In the genomic region with DNA sequence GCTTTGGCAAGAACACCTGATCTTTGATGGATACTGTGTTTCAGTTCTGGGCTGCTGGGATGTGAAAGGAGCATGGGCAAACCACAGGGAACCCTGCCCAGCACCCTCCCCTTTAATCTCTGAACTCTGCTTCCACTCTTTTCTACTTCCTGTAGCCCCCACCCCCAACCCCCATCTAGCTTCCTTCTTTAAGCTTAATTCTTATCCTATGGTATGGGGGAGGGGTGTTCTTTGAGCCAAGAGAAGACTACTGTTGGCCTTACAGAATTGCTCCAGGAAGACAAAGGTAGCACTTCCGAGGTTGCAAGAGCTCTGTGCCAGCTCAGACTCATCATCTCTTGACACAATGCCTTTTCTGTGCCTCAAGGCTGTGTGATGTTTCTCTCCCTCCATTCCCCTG, we compare ENCODE assay signal across 14 mouse cellular contexts. TPM values are rescaled to one million over a fixed set of nuclear protein-coding genes. Genes with fewer than 3 reads are reported as not detected.
A peak's percentile ranks its signal among the peaks of the same experiment; 100 is the strongest.
DNase-seq lines count a peak whose midpoint lies in the region; ATAC-seq and TF ChIP-seq lines count a peak whose summit lies in the region.
"Had no signal": no experiment of that assay in that cellular context is flagged by ENCODE, and none has a peak within 500 bp of the region (broad histone marks: within the 10 kb centered on the region; RNA-seq: fewer than 3 reads in every experiment).

No protein-coding gene starts in this region.

- H3K36me3 ChIP-seq in hindbrain, embryonic 10.5 days = peaks cover 16% of the 10 kb centered on the region
- no peaks in the 10 kb centered on the region for H3K36me3 ChIP-seq in hindbrain, embryonic 11.5 days (ENCODE audit: control insufficient read depth, insufficient read depth, low read length)
- H3K36me3 ChIP-seq in midbrain, embryonic 12.5 days = peaks cover 7% of the 10 kb centered on the region
- H3K36me3 ChIP-seq in midbrain, embryonic 14.5 days (ENCODE audit: control insufficient read depth, insufficient read depth, low read length) = peaks cover 11% of the 10 kb centered on the region
- peaks cover 23% of the 10 kb centered on the region for H3K36me3 ChIP-seq in liver, embryonic 15.5 days (replicated peaks)

- H3K4me1 ChIP-seq in hindbrain, embryonic 10.5 days (replicated peaks) = peaks cover 42% of the 10 kb centered on the region
- H3K4me1 ChIP-seq in hindbrain, embryonic 11.5 days (replicated peaks; ENCODE audit: control insufficient read depth, insufficient read depth, low read length) = no peaks in the 10 kb centered on the region
- peaks cover 33% of the 10 kb centered on the region for H3K4me1 ChIP-seq in midbrain, embryonic 12.5 days
- H3K4me1 ChIP-seq in midbrain, embryonic 14.5 days (ENCODE audit: control insufficient read depth, insufficient read depth, low read length) = peaks cover 17% of the 10 kb centered on the region
- peaks cover 62% of the 10 kb centered on the region for H3K4me1 ChIP-seq in liver, embryonic 15.5 days (replicated peaks)

- H3K4me3 ChIP-seq in hindbrain, embryonic 10.5 days = peak overlapping the region; percentile 73; the same call in 1 of the 2 replicates
- H3K4me3 ChIP-seq in hindbrain, embryonic 11.5 days (ENCODE audit: low read depth, low read length) = no peak overlapping the region
- no peak overlapping the region for H3K4me3 ChIP-seq in midbrain, embryonic 12.5 days
- H3K4me3 ChIP-seq in midbrain, embryonic 14.5 days (replicated peaks; ENCODE audit: low read depth, low read length) = no peak overlapping the region
- H3K4me3 ChIP-seq in liver, embryonic 15.5 days (replicated peaks) = no peak overlapping the region
- H3K4me3 ChIP-seq in left cerebral cortex, adult 2 months = no peak overlapping the region

- H3K27ac ChIP-seq in hindbrain, embryonic 10.5 days = no peak overlapping the region
- no peak overlapping the region for H3K27ac ChIP-seq in hindbrain, embryonic 11.5 days (ENCODE audit: low read depth, low read length)
- no peak overlapping the region for H3K27ac ChIP-seq in midbrain, embryonic 12.5 days (replicated peaks)
- no peak overlapping the region for H3K27ac ChIP-seq in midbrain, embryonic 14.5 days (replicated peaks; ENCODE audit: low read depth, low read length)
- no peak overlapping the region; the same call in 1 of the 2 replicates for H3K27ac ChIP-seq in liver, embryonic 15.5 days (replicated peaks)
- no peak overlapping the region for H3K27ac ChIP-seq in left cerebral cortex, adult 2 months

- no peaks in the 10 kb centered on the region for H3K27me3 ChIP-seq in hindbrain, embryonic 10.5 days (ENCODE audit: insufficient read depth, poor library complexity, severe bottlenecking)
- no peaks in the 10 kb centered on the region for H3K27me3 ChIP-seq in hindbrain, embryonic 11.5 days (ENCODE audit: control insufficient read depth, insufficient read depth, low read length)
- no peaks in the 10 kb centered on the region for H3K27me3 ChIP-seq in midbrain, embryonic 12.5 days
- no peaks in the 10 kb centered on the region for H3K27me3 ChIP-seq in midbrain, embryonic 14.5 days (ENCODE audit: control insufficient read depth, insufficient read depth, low read length)
- no peaks in the 10 kb centered on the region for H3K27me3 ChIP-seq in liver, embryonic 15.5 days

- no peak for ATAC-seq in hindbrain, embryonic 11.5 days (ENCODE audit: low FRiP score)
- no peak for ATAC-seq in midbrain, embryonic 12.5 days (ENCODE audit: low FRiP score, low read depth)
- no peak for ATAC-seq in midbrain, embryonic 14.5 days (ENCODE audit: low FRiP score, low TSS enrichment)
- ATAC-seq in liver, embryonic 15.5 days (ENCODE audit: insufficient read depth) = no peak
- ATAC-seq: CD4-positive, CD25-positive, alpha-beta regulatory T cell, adult 4 months had no signal

- no peak overlapping the region for H3K4me2 ChIP-seq in hindbrain, embryonic 11.5 days (replicated peaks; ENCODE audit: low read depth, low read length)
- 0 out of 2 replicates have a peak overlapping the region, but pooled peaks have one; percentile 80 for H3K4me2 ChIP-seq in midbrain, embryonic 12.5 days (replicated peaks)
- no peak overlapping the region for H3K4me2 ChIP-seq in midbrain, embryonic 14.5 days (ENCODE audit: low read length)
- H3K4me2 ChIP-seq in liver, embryonic 15.5 days = peak overlapping the region; percentile 96

- no peak overlapping the region for H3K9ac ChIP-seq in hindbrain, embryonic 11.5 days (ENCODE audit: low read depth, low read length)
- H3K9ac ChIP-seq in midbrain, embryonic 12.5 days (replicated peaks) = no peak overlapping the region
- no peak overlapping the region; the same call in 1 of the 2 replicates for H3K9ac ChIP-seq in midbrain, embryonic 14.5 days (replicated peaks; ENCODE audit: low read length)
- no peak overlapping the region for H3K9ac ChIP-seq in liver, embryonic 15.5 days

- H3K9me3 ChIP-seq in hindbrain, embryonic 10.5 days = no peaks in the 10 kb centered on the region
- H3K9me3 ChIP-seq in hindbrain, embryonic 11.5 days (ENCODE audit: control insufficient read depth, low read length) = no peaks in the 10 kb centered on the region
- H3K9me3 ChIP-seq in midbrain, embryonic 12.5 days = no peaks in the 10 kb centered on the region
- H3K9me3 ChIP-seq in midbrain, embryonic 14.5 days (ENCODE audit: control insufficient read depth, low read length) = no peaks in the 10 kb centered on the region
- H3K9me3 ChIP-seq in liver, embryonic 15.5 days (replicated peaks) = no peaks in the 10 kb centered on the region

- no peak for TF ChIP-seq CTCF in left cerebral cortex, adult 2 months (IDR thresholded peaks at IDR 0.05)

- 64% methylated on average over 1 of the region's 1 CpGs for WGBS in hindbrain, embryonic 10.5 days
- 90% methylated on average over 1 of the region's 1 CpGs for WGBS in hindbrain, embryonic 11.5 days
- WGBS in midbrain, embryonic 12.5 days = 71% methylated on average over 1 of the region's 1 CpGs
- 65% methylated on average over 1 of the region's 1 CpGs for WGBS in midbrain, embryonic 14.5 days
- 4% methylated on average over 1 of the region's 1 CpGs for WGBS in liver, embryonic 15.5 days (ENCODE audit: insufficient replicate concordance)

- intact Hi-C loops in left cerebral cortex, adult 2 months (cut with DNase I) = loop anchor here (2.0 kb wide), 1 partner anchor 17 kb away; no protein-coding TSS in a partner anchor

- no peak for DNase-seq in hindbrain, embryonic 10.5 days (ENCODE audit: low spot score)
- DNase-seq in hindbrain, embryonic 11.5 days (ENCODE audit: low spot score) = no peak
- no peak for DNase-seq in midbrain, embryonic 14.5 days
- DNase-seq in R1 (ENCODE audit: low read depth, low spot score) = peak; percentile 82
- DNase-seq in left cerebral cortex, adult 2 months (ENCODE audit: extremely low spot score in 1 of 2, low spot score in 2 of 2) = no peak
- DNase-seq in adrenal gland, postnatal 10 days = no peak
- DNase-seq: cerebellum, postnatal 10 days; lung, adult 18-20 months had no signal

RNA-seq across cellular contexts. Expression of a gene that starts 2.0 kb away (rescaled TPM):
- polyA plus RNA-seq in hindbrain, embryonic 10.5 days (2016; fragmentation: Nextera tagmentation; extraction: Ambion mirVana) = 37.1 and 46.2 TPM in 2 replicates
- polyA plus RNA-seq in hindbrain, embryonic 11.5 days (2014; fragmentation: Nextera tagmentation; extraction: Ambion mirVana) = 26.6 and 31.4 TPM in 2 replicates
- 23.2 and 23.8 TPM in 2 replicates for polyA plus RNA-seq in midbrain, embryonic 12.5 days (2016; fragmentation: Nextera tagmentation; extraction: Ambion mirVana)
- 14.9 and 16.9 TPM in 2 replicates for polyA plus RNA-seq in midbrain, embryonic 14.5 days (2014; fragmentation: Nextera tagmentation; extraction: Ambion mirVana)
- 46.3 and 48.5 TPM in 2 replicates for polyA plus RNA-seq in liver, embryonic 15.5 days (2015; fragmentation: Nextera tagmentation; extraction: Ambion mirVana)
- total RNA-seq in left cerebral cortex, adult 2 months (2021) = 10 to 100 TPM; 25.4 to 26.2 TPM
- 100 to 1,000 TPM; 114 to 118 TPM for total RNA-seq in adrenal gland, postnatal 10 days (2021)

RNA-seq across cellular contexts. Expression of a gene that starts 17.3 kb away (rescaled TPM):
- 1.1 and 1.5 TPM in 2 replicates for polyA plus RNA-seq in hindbrain, embryonic 10.5 days (2016; fragmentation: Nextera tagmentation; extraction: Ambion mirVana)
- 0.45 and 0.46 TPM in 2 replicates for polyA plus RNA-seq in hindbrain, embryonic 11.5 days (2014; fragmentation: Nextera tagmentation; extraction: Ambion mirVana)
- 0.78 TPM in 1 of 2 replicates, not detected in the other for polyA plus RNA-seq in midbrain, embryonic 12.5 days (2016; fragmentation: Nextera tagmentation; extraction: Ambion mirVana)
- polyA plus RNA-seq in midbrain, embryonic 14.5 days (2014; fragmentation: Nextera tagmentation; extraction: Ambion mirVana) = not detected in 2 replicates
- 1.9 and 2.2 TPM in 2 replicates for polyA plus RNA-seq in liver, embryonic 15.5 days (2015; fragmentation: Nextera tagmentation; extraction: Ambion mirVana)
- under 1 TPM; 0.61 to 0.68 TPM for total RNA-seq in left cerebral cortex, adult 2 months (2021)
- total RNA-seq in adrenal gland, postnatal 10 days (2021) = 1 to 10 TPM in 1 of 2 experiments, under 1 TPM in 1; 0.93 to 1.4 TPM
- total RNA-seq: midbrain, postnatal 0 days had no signal

RNA-seq across cellular contexts. Expression of a gene that starts 43.3 kb away (rescaled TPM):
- not detected in 2 replicates for polyA plus RNA-seq in hindbrain, embryonic 10.5 days (2016; fragmentation: Nextera tagmentation; extraction: Ambion mirVana)
- not detected in 2 replicates for polyA plus RNA-seq in hindbrain, embryonic 11.5 days (2014; fragmentation: Nextera tagmentation; extraction: Ambion mirVana)
- polyA plus RNA-seq in midbrain, embryonic 12.5 days (2016; fragmentation: Nextera tagmentation; extraction: Ambion mirVana) = not detected in 2 replicates
- polyA plus RNA-seq in midbrain, embryonic 14.5 days (2014; fragmentation: Nextera tagmentation; extraction: Ambion mirVana) = not detected in 2 replicates
- not detected in 2 replicates for polyA plus RNA-seq in liver, embryonic 15.5 days (2015; fragmentation: Nextera tagmentation; extraction: Ambion mirVana)
- total RNA-seq in left cerebral cortex, adult 2 months (2021) = not detected
- total RNA-seq in adrenal gland, postnatal 10 days (2021) = 10 to 100 TPM in 1 of 2 experiments, 1 to 10 TPM in 1; 1.3 to 21.9 TPM
- total RNA-seq: heart, postnatal 25 days; midbrain, postnatal 0 days had no signal
- polyA plus RNA-seq: CD4-positive, CD25-positive, alpha-beta regulatory T cell, adult 4 months; erythroblast, embryonic 14.5 days; midbrain, postnatal 0 days had no signal

RNA-seq across cellular contexts. Expression of a gene that starts 45.1 kb away (rescaled TPM):
- 0.20 TPM in 1 of 2 replicates, not detected in the other for polyA plus RNA-seq in hindbrain, embryonic 10.5 days (2016; fragmentation: Nextera tagmentation; extraction: Ambion mirVana)
- polyA plus RNA-seq in hindbrain, embryonic 11.5 days (2014; fragmentation: Nextera tagmentation; extraction: Ambion mirVana) = not detected in 2 replicates
- polyA plus RNA-seq in midbrain, embryonic 12.5 days (2016; fragmentation: Nextera tagmentation; extraction: Ambion mirVana) = not detected in 2 replicates
- polyA plus RNA-seq in midbrain, embryonic 14.5 days (2014; fragmentation: Nextera tagmentation; extraction: Ambion mirVana) = not detected in 2 replicates
- polyA plus RNA-seq in liver, embryonic 15.5 days (2015; fragmentation: Nextera tagmentation; extraction: Ambion mirVana) = not detected in 2 replicates
- total RNA-seq in left cerebral cortex, adult 2 months (2021) = not detected
- total RNA-seq in adrenal gland, postnatal 10 days (2021) = under 1 TPM in 1 of 2 experiments, not detected in 1; 0.21 TPM
- total RNA-seq: heart, postnatal 25 days; midbrain, postnatal 0 days had no signal
- polyA plus RNA-seq: CD4-positive, CD25-positive, alpha-beta regulatory T cell, adult 4 months; erythroblast, embryonic 14.5 days; midbrain, postnatal 0 days had no signal

RNA-seq across cellular contexts. Expression of a gene that starts 45.8 kb away (rescaled TPM):
- polyA plus RNA-seq in hindbrain, embryonic 10.5 days (2016; fragmentation: Nextera tagmentation; extraction: Ambion mirVana) = 4.1 and 4.5 TPM in 2 replicates
- polyA plus RNA-seq in hindbrain, embryonic 11.5 days (2014; fragmentation: Nextera tagmentation; extraction: Ambion mirVana) = 2.1 and 2.3 TPM in 2 replicates
- 0.70 and 0.96 TPM in 2 replicates for polyA plus RNA-seq in midbrain, embryonic 12.5 days (2016; fragmentation: Nextera tagmentation; extraction: Ambion mirVana)
- polyA plus RNA-seq in midbrain, embryonic 14.5 days (2014; fragmentation: Nextera tagmentation; extraction: Ambion mirVana) = 0.53 and 0.77 TPM in 2 replicates
- 0.66 and 0.75 TPM in 2 replicates for polyA plus RNA-seq in liver, embryonic 15.5 days (2015; fragmentation: Nextera tagmentation; extraction: Ambion mirVana)
- total RNA-seq in left cerebral cortex, adult 2 months (2021) = 1 to 10 TPM; 4.2 to 5.1 TPM
- 1 to 10 TPM; 5.4 to 9.2 TPM for total RNA-seq in adrenal gland, postnatal 10 days (2021)

Comparison
In these comparisons a context has a peak if more than half of its experiments do, and no peak if none do; other contexts are left out.
1. H3K4me2 ChIP-seq: peak in midbrain, embryonic 12.5 days (single experiment) and liver, embryonic 15.5 days (single experiment); none in hindbrain, embryonic 11.5 days (single experiment) and midbrain, embryonic 14.5 days (single experiment).